Mouse (Mus musculus): ENCODE measurements around the gene Olfr420. TPM values are rescaled to one million over a fixed set of nuclear protein-coding genes. Genes with fewer than 3 reads are reported as not detected.

The Olfr420 gene
- polyA plus RNA-seq (2015; fragmentation: Nextera tagmentation; extraction: Ambion mirVana) = 0.18 TPM in 1 of 2 replicates, not detected in the other

DNA sequence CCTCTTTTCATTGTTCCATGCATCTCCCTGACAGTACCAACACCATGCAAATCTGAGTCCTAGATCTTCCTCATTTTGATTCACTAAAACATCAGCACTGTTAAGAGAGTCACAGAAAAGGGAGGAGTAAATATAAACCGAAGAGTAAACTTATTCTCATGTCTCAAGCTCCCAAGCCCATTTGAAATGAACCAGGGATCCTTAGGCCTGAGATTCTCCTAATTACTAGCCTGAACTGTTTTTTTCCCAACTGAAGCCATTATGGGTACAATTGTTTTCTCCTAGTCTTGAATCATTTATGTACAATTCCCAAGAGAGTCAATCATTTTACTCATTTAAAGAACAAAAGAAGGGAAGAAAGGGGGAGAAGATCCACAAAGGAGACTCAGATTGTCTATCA lies at the start of gene Olfr420:
Gene Olfr420 (plus strand): TSS at position 301 of the 400 bp plus-strand sequence.
- no peaks in the 10 kb centered on the region for H3K4me1 ChIP-seq (replicated peaks)
- H3K4me3 ChIP-seq = no peak within 1 kb of the TSS
- H3K27me3 ChIP-seq = no peaks in the 10 kb centered on the region
- 78% methylated on average over 1 of the region's 1 CpGs for WGBS
- H3K4me2 ChIP-seq = no peak within 1 kb of the TSS
- no peak within 1 kb of the TSS for H3K27ac ChIP-seq
- no peak within 1 kb of the TSS for H3K9ac ChIP-seq
- no peaks in the 10 kb centered on the region for H3K36me3 ChIP-seq
- H3K9me3 ChIP-seq (replicated peaks) = no peaks in the 10 kb centered on the region
- ATAC-seq (replicated peaks; ENCODE audit: insufficient number of reproducible peaks, insufficient read depth, low FRiP score, low read depth) = no peak

DNA sequence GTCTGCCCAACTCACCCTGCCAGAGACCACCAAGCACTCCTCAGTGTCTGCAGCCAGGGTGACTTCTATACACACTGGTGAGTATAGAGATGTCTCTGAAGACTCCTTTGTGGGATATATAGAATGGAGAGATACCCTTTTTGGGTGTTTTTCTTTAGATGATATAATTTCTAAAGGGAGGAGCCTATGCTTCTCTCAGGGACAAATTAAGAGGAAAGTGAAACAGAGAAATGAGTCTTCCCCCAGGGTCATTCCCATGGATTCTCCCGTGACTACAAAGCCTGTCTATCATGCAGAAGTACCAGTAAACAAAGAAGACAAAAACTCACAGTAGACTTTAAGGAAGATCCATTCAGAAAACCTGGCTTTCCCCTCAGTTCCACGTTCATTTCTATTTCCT lies 34.4 kb upstream of the Olfr420 start, which contains the start of gene Olfr231:
Gene Olfr231 (minus strand): TSS at position 101 of the 400 bp plus-strand sequence.
- Histone ChIP-seq H3K4me3 (no peak within 1 kb of the TSS), H3K9ac (no peak within 1 kb of the TSS)
- 55% methylated on average over 2 of the region's 2 CpGs for WGBS

DNA sequence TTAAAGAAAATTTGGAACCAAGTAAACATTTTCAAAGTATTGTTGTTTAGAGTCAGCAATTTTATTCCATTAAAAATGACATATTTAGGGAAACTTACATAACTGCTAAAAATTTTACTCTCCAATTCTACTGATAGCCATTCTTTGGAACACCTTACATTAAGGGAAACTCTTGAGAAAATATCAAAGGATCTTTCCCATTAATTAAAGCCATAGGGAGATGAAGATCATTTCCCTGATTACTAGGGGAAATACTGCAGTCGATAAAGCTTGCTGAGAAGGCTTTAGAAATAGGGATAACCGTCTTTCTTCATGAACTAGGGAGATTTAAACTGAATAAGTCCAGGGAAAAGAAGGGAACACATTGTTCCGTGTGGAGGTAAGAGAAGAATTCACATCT lies 24.2 kb upstream of the Olfr420 start, which contains the start of gene Olfr424:
Gene Olfr424 (plus strand): TSS at position 301 of the 400 bp plus-strand sequence.
- Histone ChIP-seq H3K27me3 (no peaks in the 10 kb centered on the region), H3K4me2 (no peak within 1 kb of the TSS), H3K9me3 (replicated peaks) (no peaks in the 10 kb centered on the region), H3K36me3 (no peaks in the 10 kb centered on the region), H3K4me1 (replicated peaks) (no peaks in the 10 kb centered on the region), H3K27ac (no peak within 1 kb of the TSS), H3K4me3 (no peak within 1 kb of the TSS), H3K9ac (no peak within 1 kb of the TSS)
- no peak for ATAC-seq (replicated peaks; ENCODE audit: insufficient number of reproducible peaks, insufficient read depth, low FRiP score, low read depth)
- WGBS = 78% methylated on average over 3 of the region's 3 CpGs

More for the DNA sequence above, 34.4 kb upstream of the Olfr420 start, which contains the start of gene Olfr231:
- ATAC-seq (replicated peaks; ENCODE audit: insufficient number of reproducible peaks, insufficient read depth, low FRiP score, low read depth) = no peak
- Histone ChIP-seq H3K27me3 (no peaks in the 10 kb centered on the region), H3K9me3 (replicated peaks) (no peaks in the 10 kb centered on the region), H3K4me2 (no peak within 1 kb of the TSS), H3K36me3 (no peaks in the 10 kb centered on the region), H3K27ac (no peak within 1 kb of the TSS), H3K4me1 (replicated peaks) (no peaks in the 10 kb centered on the region)

DNA sequence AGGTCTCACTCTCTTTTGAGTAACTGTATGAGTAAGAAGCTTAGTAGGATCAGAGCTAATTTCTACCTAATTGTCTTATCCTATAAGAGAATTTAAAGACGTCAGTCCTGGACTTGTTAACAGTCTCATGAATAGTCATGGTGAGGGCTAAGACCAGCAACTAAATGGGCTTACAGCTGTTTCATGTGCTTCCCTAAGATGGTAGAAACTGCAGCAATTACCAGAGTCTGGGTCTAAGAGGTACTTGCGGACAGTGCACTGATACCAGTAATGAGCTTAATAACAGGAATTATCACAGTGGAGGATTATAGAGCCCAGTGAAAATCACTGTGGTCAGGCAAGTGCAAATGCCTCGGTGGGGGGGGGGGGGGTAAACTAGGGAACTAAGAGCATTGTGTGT lies 23.4 kb upstream of the Olfr420 start:
- no peaks in the 10 kb centered on the region for H3K27me3 ChIP-seq
- H3K27ac ChIP-seq = no peak overlapping the region
- 61% methylated on average over 3 of the region's 3 CpGs for WGBS
- H3K4me3 ChIP-seq = no peak overlapping the region
- no peak for ATAC-seq (replicated peaks; ENCODE audit: insufficient number of reproducible peaks, insufficient read depth, low FRiP score, low read depth)
- H3K36me3 ChIP-seq = no peaks in the 10 kb centered on the region
- no peak overlapping the region for H3K9ac ChIP-seq
- H3K4me2 ChIP-seq = no peak overlapping the region
- H3K9me3 ChIP-seq (replicated peaks) = no peaks in the 10 kb centered on the region
- no peaks in the 10 kb centered on the region for H3K4me1 ChIP-seq (replicated peaks)

DNA sequence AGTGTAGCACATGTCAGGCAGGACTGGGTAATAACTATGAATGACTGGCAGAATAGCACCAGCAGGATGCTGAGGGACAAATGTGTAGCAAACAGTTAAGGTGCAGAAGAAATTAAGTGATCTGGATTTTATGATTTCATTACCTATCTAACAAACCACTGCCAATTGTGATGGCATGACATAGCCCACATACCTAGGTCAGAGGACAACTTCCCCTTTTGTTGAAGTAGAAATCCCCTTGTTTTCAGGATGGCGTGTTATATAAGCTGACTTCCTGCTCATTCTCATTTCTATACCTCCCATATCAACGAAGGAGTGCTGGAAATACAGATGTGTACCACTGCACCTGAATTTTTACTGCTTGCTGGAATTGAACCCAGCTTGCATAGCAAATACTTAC lies 14.0 kb upstream of the Olfr420 start:
- no peaks in the 10 kb centered on the region for H3K9me3 ChIP-seq (replicated peaks)
- 67% methylated on average over 2 of the region's 2 CpGs for WGBS
- no peak for ATAC-seq (replicated peaks; ENCODE audit: insufficient number of reproducible peaks, insufficient read depth, low FRiP score, low read depth)

DNA sequence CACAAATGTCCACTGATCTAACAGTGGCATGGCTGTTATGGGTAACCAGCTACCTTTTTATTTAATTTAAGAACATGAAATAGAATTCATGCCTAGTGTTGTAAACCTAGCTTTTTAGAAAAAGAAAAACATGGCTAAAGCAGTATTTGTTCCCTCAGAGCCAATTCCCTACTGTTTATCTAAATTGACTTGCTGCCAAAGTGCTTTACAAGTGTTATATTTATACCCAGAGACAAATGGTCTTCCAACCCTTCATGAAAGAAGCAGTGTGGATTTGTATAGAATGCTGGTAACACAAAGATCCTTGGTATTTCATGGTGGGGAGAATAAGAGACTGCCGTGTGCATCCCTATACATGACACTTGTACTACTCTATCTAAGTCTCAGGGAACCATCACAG lies 8.7 kb upstream of the Olfr420 start:
- 32% methylated on average over 1 of the region's 1 CpGs for WGBS
- no peaks in the 10 kb centered on the region for H3K9me3 ChIP-seq (replicated peaks)
- no peaks in the 10 kb centered on the region for H3K27me3 ChIP-seq
- H3K36me3 ChIP-seq = no peaks in the 10 kb centered on the region
- H3K4me1 ChIP-seq (replicated peaks) = peaks cover 8% of the 10 kb centered on the region; the same call in 1 of the 2 replicates
- no peak overlapping the region for H3K9ac ChIP-seq
- no peak overlapping the region for H3K4me3 ChIP-seq
- H3K27ac ChIP-seq = no peak overlapping the region
- no peak overlapping the region for H3K4me2 ChIP-seq
- ATAC-seq (replicated peaks; ENCODE audit: insufficient number of reproducible peaks, insufficient read depth, low FRiP score, low read depth) = no peak

More for the DNA sequence above, 14.0 kb upstream of the Olfr420 start:
- no peak overlapping the region for H3K4me3 ChIP-seq
- H3K4me2 ChIP-seq = no peak overlapping the region
- H3K4me1 ChIP-seq (replicated peaks) = no peaks in the 10 kb centered on the region
- no peak overlapping the region for H3K9ac ChIP-seq
- no peak overlapping the region for H3K27ac ChIP-seq
- no peaks in the 10 kb centered on the region for H3K27me3 ChIP-seq
- no peaks in the 10 kb centered on the region for H3K36me3 ChIP-seq

DNA sequence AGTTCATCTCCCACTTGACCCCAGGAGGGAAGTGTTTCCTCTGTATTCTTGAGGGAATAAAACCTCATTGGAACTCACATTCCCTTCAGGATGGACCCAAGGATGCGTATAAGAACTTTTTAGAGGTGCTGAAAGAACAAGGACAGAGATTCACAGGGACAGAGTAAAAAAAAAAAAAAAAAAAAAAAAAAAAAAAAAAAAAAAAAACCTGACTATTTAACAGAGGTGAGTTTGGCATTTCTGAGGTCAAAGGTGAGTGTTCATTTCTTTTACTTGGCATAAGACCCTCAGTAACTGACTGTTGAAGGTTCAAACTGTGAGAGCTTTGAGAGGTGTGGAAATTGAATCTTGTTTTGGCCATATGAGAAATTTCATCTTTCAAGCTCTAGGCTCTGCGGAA lies 6.1 kb upstream of the Olfr420 start:
- no peaks in the 10 kb centered on the region for H3K27me3 ChIP-seq
- ATAC-seq (replicated peaks; ENCODE audit: insufficient number of reproducible peaks, insufficient read depth, low FRiP score, low read depth) = no peak
- WGBS = 76% methylated on average over 2 of the region's 2 CpGs

DNA sequence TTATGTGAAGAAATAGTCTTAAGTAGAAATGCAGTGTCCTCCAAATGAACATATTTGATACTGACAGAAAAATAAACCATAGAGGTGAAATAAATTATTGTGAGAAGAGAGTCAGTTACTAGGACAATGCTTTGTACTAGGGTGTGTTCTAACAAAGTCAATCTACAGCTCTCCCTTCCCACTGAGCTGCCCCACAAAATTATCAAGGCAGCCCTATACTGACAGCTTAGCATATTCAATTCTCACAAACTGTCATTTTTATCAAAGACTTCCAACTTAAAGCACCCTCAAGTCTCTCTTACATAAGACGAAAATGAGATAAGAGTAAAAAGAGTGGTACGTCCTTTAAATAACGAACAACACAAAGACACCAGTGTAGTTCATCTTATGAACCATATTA lies 2.2 kb downstream of the Olfr420 start:
- no peaks in the 10 kb centered on the region for H3K9me3 ChIP-seq (replicated peaks)
- no peaks in the 10 kb centered on the region for H3K27me3 ChIP-seq
- H3K4me3 ChIP-seq = no peak overlapping the region
- H3K9ac ChIP-seq = no peak overlapping the region
- H3K36me3 ChIP-seq = no peaks in the 10 kb centered on the region
- H3K4me1 ChIP-seq (replicated peaks) = no peaks in the 10 kb centered on the region
- no peak overlapping the region for H3K27ac ChIP-seq
- H3K4me2 ChIP-seq = no peak overlapping the region
- 68% methylated on average over 3 of the region's 3 CpGs for WGBS
- ATAC-seq (replicated peaks; ENCODE audit: insufficient number of reproducible peaks, insufficient read depth, low FRiP score, low read depth) = no peak

More for the DNA sequence above, 6.1 kb upstream of the Olfr420 start:
- peaks cover 8% of the 10 kb centered on the region; the same call in 1 of the 2 replicates for H3K4me1 ChIP-seq (replicated peaks)
- H3K9me3 ChIP-seq (replicated peaks) = no peaks in the 10 kb centered on the region
- H3K9ac ChIP-seq = no peak overlapping the region
- H3K36me3 ChIP-seq = no peaks in the 10 kb centered on the region
- no peak overlapping the region for H3K4me3 ChIP-seq
- no peak overlapping the region for H3K27ac ChIP-seq
- H3K4me2 ChIP-seq = no peak overlapping the region

DNA sequence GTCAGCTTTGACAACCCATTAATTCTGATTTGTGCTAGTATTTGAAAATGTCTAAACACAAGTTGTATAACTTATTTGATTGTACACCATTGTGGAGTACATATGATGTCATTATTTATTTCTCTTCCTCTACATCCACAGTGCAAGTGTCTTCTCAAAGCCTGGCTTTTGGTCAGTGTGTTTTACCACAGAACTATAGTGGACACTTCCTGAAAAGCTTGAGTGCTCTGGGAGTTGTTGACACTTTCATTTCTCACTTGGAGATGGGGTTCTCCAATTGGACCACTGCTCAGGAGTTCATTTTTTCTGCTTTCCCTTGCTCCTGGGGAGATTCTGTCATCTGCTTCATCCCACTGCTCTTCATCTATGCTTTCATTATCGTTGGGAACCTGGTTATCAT lies 3.1 kb downstream of the Olfr420 start:
- Histone ChIP-seq H3K9me3 (replicated peaks) (no peaks in the 10 kb centered on the region), H3K4me1 (replicated peaks) (no peaks in the 10 kb centered on the region), H3K4me2 (no peak overlapping the region), H3K9ac (no peak overlapping the region), H3K27ac (no peak overlapping the region), H3K36me3 (no peaks in the 10 kb centered on the region), H3K27me3 (no peaks in the 10 kb centered on the region), H3K4me3 (no peak overlapping the region)
- 71% methylated on average over 1 of the region's 1 CpGs for WGBS
- ATAC-seq (replicated peaks; ENCODE audit: insufficient number of reproducible peaks, insufficient read depth, low FRiP score, low read depth) = no peak

DNA sequence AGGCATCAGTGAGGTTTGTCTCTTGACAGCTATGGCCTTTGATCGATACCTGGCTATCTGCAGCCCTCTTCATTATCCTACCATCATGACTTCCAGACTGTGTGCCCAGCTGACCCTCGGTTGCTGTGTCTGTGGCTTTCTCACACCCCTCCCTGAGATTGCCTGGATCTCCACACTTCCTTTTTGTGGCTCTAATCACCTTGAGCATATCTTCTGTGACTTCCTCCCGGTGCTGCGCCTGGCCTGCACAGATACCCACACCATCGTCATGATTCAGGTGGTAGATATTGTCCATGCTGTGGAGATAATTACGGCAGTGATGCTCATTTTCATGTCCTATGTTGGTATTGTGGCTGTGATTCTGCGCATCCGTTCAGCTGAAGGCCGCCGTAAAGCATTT lies 3.7 kb downstream of the Olfr420 start:
- no peak overlapping the region for H3K4me3 ChIP-seq

DNA sequence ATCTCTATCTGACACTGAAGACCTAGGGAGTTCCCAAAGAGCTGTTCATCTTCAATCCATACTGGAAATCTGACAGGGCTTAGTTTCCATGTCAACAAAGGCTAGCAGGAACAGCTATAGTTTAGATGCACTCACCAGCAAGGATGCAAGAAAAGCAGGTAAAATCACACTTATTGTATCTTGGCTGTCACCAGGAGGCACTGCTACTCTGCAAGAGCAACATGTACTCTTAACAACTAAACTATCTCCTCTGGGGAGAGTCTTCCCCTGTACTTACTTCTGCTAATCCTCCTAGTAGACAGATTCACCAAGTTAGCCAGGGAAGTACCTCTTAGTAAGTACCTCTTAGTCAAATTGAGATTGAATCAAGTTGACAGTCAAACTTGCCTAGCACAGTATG lies 13.6 kb downstream of the Olfr420 start:
- ATAC-seq (replicated peaks; ENCODE audit: insufficient number of reproducible peaks, insufficient read depth, low FRiP score, low read depth) = no peak
- Histone ChIP-seq H3K4me1 (replicated peaks) (peaks cover 7% of the 10 kb centered on the region), H3K27me3 (no peaks in the 10 kb centered on the region), H3K27ac (no peak overlapping the region), H3K9ac (no peak overlapping the region), H3K4me2 (no peak overlapping the region), H3K4me3 (no peak overlapping the region), H3K36me3 (no peaks in the 10 kb centered on the region), H3K9me3 (replicated peaks) (no peaks in the 10 kb centered on the region)

More for the DNA sequence above, 3.7 kb downstream of the Olfr420 start:
- Histone ChIP-seq H3K36me3 (no peaks in the 10 kb centered on the region), H3K9ac (no peak overlapping the region), H3K9me3 (replicated peaks) (no peaks in the 10 kb centered on the region), H3K4me1 (replicated peaks) (no peaks in the 10 kb centered on the region), H3K4me2 (no peak overlapping the region), H3K27ac (no peak overlapping the region), H3K27me3 (no peaks in the 10 kb centered on the region)
- ATAC-seq (replicated peaks; ENCODE audit: insufficient number of reproducible peaks, insufficient read depth, low FRiP score, low read depth) = no peak
- 72% methylated on average over 10 of the region's 10 CpGs for WGBS

DNA sequence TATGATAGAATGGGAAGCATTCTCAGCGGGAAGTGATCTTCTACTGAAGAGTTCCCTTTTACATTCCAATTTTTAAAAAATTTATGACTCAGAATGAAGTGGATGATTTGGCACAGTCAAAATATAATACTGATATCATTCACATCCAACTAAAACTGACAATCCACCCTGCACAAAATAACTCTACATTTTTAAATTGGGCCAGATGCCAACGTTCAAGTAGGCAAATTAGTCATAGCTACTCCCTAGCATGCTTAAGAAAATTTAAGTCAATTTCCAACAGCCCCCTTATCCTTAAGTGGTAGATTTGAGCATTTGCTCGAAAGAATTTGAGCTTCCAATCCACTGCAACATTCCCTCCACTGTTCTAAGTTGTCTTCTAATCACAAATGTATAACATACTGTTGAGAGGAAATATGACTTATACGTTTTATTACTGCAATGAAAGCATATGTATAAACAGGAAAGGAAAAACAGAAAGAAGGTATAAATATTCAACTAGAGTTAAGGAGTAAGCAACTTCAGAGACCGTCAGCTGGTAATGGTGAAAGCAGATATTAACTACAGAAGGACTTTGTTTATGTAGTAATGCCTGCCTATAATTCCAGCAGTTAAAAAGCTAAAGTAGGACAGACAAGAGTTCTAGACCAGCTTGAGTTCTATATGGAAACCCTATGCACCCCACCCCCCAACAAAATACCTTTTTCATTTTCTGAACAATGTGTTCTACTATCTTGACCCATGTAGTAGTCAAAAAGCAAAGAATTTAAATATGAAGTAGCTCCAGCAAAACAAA lies 15.5 kb downstream of the Olfr420 start:
- no peak overlapping the region for H3K27ac ChIP-seq
- peaks cover 7% of the 10 kb centered on the region for H3K4me1 ChIP-seq (replicated peaks)
- H3K9ac ChIP-seq = no peak overlapping the region
- H3K36me3 ChIP-seq = no peaks in the 10 kb centered on the region
- WGBS = 69% methylated on average over 5 of the region's 5 CpGs
- no peak for ATAC-seq (replicated peaks; ENCODE audit: insufficient number of reproducible peaks, insufficient read depth, low FRiP score, low read depth)
- H3K4me3 ChIP-seq = no peak overlapping the region
- H3K9me3 ChIP-seq (replicated peaks) = no peaks in the 10 kb centered on the region
- no peak overlapping the region for H3K4me2 ChIP-seq
- H3K27me3 ChIP-seq = no peaks in the 10 kb centered on the region

All from heart, embryonic 15.5 days (tissue).